Mouse (Mus musculus): ENCODE measurements at regions not wholly inside any gene's neighbourhood (a gene's known extent, or its start where the extent isn't known, plus 50 kb on each side); places are given as distances from the start of the nearest gene placed in this dataset.
"Not testable (repeated sequence)": the region's sequence is repeated elsewhere in the genome, so short reads cannot be mapped to it uniquely, and the experiment has no call there.

- peak; percentile 94 for DNase-seq
Measured at GRCm38 (mm10) chr12:114012860-114013259, 469.2 kb downstream of the Adam6a start.

GRCm38 (mm10) chr12:114037011-114037410 is 493.3 kb downstream of the Adam6a start:
- not testable (repeated sequence) for DNase-seq

GRCm38 (mm10) chr12:114047991-114048390 is 504.3 kb downstream of the Adam6a start:
- peak; percentile 78 for DNase-seq

- DNase-seq: no peak
Measured at GRCm38 (mm10) chr12:114053341-114053740, 509.6 kb downstream of the Adam6a start.

GRCm38 (mm10) chr12:114059615-114060014 is 515.9 kb downstream of the Adam6a start:
- peak; percentile 44 for DNase-seq

- no peak for DNase-seq
Measured at GRCm38 (mm10) chr12:114067166-114067565, 523.5 kb downstream of the Adam6a start.

- peak; percentile 10 for DNase-seq
Measured at GRCm38 (mm10) chr12:114108731-114109130, 565.0 kb downstream of the Adam6a start.

GRCm38 (mm10) chr12:114134897-114135296 is 591.2 kb downstream of the Adam6a start:
- no peak for DNase-seq

- DNase-seq: no peak
Measured at GRCm38 (mm10) chr12:114148779-114149178, 605.1 kb downstream of the Adam6a start.

- DNase-seq: no peak
Measured at GRCm38 (mm10) chr12:114172305-114172704, 628.6 kb downstream of the Adam6a start.

GRCm38 (mm10) chr12:114199521-114199920 is 655.8 kb downstream of the Adam6a start:
- peak; percentile 63 for DNase-seq

GRCm38 (mm10) chr12:114222541-114222940 is 678.8 kb downstream of the Adam6a start:
- peak; percentile 66 for DNase-seq
